Mouse (Mus musculus) retina, postnatal 7 days (tissue): ENCODE data around the gene Prpsap1.
"Not testable (repeated sequence)": the region's sequence is repeated elsewhere in the genome, so short reads cannot be mapped to it uniquely, and the experiment has no call there.

Source experiments
- DNase-seq: peaks from one replicate; pipeline ENCODE4 v3.0.0-alpha.2; 2012; ENCODE audit warnings: low read depth, low spot score

The Prpsap1 gene

DNA sequence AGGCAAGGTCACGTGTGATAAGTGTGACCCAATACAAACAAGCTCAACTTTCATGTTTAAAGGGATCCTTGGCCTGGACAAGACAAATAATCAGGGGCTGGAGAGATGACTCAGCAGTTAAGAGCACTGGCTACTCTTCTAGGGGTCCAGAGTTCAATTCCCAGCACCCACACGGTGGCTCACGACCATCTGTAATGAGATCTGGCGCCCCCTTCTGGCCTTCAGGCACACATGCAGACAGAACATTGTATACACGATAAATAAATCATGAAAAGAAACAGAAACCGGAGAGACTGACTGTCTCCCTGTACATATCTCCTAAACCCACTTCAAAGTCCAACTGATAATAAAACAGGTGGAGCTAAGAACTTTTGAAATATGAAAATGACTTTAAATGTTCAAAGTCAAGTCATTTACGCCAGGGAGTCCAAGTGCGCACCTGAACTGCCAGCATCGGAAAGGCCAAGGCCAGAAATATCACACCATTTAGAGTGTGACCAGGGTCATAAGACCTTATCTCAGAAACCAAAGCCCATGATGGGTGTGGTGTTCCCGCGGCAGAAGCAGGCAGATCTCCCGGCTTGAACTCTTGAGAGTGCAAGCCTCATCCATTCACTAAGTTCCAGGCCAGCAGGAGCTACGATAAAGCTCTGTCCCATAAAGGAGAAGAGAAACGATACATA lies 5.2 kb downstream of the Prpsap1 start:
- no peak for DNase-seq

DNA sequence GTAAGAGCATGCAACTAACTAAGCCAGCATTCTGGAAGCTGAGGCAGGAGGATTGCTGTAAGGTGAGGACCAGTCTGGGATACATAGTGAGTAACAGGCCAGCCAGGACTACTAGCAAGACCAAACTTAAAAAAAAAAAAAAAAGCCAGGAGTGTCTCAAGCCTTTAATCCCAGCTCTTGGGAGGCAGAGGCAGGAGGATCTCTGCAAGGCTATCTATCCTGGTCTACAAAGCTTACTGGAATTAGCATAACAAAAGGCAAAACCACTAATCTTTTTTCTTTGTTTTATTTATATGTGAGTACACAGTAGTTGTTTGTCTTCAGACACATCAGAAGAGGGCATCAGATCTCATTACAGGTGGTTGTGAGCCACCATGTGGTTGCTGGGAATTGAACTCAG lies 5.8 kb downstream of the Prpsap1 start:
- DNase-seq, result no peak

DNA sequence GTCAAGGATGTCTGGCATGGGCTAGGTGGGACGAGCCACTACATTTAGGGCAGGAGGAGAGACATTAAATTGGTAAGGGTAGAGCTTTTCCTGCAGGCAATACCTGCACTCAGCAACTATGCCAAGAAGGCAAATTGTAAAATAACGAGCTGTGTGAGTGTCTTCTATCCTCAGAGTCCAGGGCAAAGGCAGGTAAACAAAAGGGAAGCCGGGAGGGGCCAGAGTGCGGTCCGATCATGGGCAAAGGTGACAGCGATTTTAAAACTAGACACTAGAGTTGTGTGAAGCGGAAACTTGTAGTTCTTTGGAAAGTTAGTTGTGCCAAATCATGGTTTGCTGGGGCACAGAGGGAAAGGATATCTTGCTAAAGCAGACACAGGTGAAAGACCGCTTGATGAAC lies 9.7 kb downstream of the Prpsap1 start:
- DNase-seq, result no peak

DNA sequence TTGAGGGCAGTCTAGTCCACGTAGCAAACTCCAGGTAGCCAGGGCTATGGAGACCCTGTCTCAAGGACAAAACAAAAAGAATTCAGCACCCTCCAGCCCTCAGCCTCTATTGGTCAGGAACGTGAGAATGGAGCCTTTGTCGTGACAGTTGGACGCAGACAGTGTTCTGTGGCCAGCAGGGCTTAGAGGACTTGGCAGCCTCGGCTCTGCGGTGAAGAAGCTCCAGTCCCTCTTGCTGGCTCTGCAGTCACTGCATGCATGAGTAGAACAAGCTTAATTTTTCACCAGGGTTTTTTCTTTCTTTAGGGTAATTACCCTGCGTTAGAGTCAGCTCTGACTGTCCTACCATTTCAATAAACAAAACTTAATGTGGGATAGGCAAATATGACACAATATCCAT lies 12.2 kb downstream of the Prpsap1 start:
- DNase-seq, result no peak

DNA sequence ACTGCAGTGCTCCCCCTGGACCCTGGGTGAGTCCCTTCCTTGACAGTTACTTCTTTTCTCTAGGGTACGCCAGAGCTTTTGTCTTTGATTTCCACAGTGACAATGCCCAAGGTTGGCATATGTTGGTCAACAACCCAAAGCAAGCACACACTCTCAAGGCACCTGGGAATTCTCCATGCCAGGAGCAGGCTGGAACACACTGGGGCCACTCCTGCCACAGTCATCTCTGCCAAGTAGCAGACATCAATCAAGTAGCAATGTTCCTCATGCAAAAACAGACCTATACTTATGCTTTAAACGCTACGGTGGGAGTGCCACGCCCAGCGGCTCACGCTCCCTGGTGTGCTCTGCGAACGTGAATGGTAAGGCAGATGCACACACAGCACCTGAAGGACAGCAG lies 13.0 kb downstream of the Prpsap1 start:
- DNase-seq, result no peak

DNA sequence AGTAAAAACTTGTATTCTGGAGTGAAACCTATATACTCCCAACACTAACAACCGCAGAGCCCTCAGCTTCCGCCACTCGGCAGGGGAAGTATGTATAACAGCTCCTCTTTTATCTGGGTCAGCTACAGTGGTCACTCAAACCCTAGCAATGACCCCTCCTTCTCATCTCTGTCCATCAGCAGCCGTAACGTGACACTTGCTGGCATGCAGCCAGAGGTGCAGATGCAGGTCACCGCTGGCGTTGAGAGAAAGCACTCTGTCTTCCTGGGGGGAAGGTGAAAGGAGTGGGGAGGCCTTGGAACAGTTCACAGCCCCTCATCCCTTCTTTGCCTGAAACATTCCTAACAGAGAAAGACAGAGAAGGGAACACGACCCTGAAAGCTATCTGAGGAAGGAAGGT lies 14.2 kb downstream of the Prpsap1 start:
- no peak for DNase-seq

DNA sequence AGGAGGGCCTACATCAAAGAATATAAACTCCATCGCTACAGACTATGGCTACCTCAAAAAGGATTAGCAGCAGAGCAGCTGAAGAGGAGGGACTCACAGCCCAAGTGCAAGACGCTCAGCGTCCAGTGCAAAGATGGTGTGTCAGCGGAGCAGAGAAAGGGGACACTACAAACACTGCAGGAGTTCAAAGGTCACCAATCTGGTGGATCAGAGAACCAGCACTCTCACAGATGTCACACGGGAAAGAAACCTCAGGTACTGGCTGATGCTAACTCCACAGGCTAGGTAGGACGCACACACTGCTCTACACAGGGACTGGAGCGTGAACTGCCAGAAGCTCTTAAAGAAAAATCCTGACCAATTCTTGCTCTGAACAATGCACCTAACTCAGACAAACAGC lies 15.0 kb downstream of the Prpsap1 start:
- no peak for DNase-seq

DNA sequence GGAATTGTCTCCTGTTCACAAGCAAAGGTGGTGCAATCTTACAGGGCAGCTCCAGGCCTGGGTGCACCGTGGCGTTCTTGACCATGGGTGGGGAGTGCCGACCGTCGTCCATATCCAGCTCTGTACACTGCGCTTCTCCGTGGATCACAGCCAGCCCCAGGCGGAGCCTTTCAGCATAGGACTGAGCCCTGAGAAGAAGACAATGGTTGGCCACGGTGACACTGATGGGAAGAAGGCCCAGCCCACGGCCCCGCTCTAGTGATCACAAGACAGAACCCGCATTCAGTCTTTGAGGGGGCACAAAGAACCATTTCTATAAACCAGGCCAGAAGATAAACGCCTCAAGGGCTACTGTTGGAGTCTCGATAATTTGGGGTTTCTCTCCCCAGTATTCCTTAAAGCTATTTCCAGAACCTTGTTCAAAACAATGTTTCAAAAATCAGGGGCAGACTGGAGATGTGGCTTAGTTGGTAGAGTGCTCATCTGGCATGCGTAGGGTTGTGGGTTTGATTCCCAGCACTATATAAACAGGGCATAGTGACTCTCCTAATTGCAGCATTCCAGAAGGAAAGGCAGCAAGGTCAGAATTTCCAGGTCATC lies 16.7 kb downstream of the Prpsap1 start:
- no peak for DNase-seq

DNA sequence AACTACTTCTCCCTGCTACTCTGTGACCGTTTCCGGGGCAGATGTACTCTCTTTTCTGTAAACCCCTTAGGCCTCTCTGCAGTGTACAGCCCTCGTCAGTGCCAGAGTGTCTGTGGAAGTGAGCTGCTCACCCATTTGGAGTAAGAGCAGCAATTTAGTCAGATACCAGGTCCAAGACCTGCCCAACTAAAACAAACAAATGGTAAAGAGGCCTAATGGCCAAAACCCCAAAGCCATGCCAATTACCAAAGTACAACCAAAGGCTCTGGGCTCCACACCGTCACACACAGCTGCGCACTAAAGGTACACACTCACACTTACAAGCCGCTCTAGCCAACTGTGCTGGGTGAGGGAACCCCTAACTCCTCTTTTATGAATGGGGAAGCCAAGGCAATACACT lies 17.3 kb downstream of the Prpsap1 start:
- DNase-seq, result no peak

DNA sequence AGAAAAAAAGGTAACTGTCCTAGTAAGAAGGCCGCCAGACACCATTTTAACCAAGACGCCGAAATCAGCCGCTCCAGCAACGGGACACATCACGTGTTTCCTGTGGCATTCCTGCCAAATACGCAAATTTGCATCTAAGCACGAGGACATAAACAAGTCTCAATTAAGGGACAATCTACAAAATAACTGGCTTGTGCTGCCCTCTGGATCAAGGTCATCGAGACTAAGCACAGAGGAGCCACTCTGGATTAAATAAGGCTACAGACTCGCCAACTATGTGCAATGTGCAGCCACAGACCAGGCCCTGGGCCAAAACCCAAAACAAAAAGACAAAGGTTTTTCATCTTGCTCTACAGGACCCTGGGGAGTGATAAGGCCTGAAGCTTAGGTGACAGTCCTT lies 18.0 kb downstream of the Prpsap1 start:
- DNase-seq, result no peak

DNA sequence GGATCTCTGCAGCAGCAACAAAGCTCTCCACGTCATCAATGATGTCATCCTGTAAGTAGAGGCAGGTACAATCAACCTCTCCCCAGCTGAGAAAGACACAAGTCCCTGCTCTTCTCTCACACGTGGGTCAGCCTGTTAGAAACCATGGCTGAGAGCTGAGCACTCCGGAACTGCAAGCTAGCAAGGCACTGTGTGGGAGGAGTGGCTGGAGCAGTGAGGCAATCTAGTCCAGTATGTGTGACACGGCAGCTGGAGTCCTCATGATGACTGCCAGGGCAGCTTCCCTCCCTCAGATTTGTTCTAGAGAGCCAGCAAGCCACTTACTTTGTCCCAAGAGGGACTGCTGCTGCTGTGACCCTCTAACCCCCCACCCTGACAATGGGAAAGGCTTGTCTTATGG lies 21.7 kb downstream of the Prpsap1 start:
- no peak for DNase-seq

DNA sequence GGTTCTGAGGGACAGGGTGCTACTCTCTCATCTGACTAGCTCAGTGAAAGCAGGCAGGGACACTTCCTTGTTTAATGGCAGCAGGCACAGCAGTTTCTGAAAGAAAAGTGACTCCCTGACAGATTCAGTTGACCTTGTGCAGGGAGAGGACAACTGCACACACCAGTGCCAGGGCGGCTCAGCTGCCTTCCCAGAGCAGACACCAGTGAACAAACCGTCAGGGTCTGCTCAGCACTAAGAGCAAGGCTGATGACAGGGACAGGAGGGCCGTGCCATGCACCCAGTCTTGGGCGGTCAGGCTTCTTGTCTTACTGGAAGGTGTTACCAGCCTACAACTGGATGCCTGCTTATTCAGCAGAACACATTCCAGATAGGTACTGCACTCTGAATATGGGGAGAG lies 23.1 kb downstream of the Prpsap1 start:
- no peak for DNase-seq

DNA sequence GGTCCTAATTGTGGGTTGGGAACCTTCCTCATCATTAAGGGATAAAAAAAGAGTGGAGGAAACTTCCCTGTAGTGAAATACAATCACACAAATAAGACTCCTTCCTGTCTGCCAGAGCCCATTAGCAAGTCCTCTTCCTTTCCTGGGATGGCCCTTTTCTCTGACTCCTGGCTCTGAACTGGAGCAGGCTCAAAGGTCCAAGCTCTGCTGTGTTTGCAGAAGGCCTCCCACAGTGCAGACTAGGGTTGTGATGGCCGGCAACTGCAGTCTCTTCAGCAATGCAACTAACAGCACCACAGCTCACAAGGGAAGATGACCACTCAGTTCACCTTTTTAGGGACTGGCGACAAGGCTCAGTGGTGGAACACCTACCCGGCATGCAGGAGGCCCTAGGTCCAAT lies 23.8 kb downstream of the Prpsap1 start:
- DNase-seq, result no peak

DNA sequence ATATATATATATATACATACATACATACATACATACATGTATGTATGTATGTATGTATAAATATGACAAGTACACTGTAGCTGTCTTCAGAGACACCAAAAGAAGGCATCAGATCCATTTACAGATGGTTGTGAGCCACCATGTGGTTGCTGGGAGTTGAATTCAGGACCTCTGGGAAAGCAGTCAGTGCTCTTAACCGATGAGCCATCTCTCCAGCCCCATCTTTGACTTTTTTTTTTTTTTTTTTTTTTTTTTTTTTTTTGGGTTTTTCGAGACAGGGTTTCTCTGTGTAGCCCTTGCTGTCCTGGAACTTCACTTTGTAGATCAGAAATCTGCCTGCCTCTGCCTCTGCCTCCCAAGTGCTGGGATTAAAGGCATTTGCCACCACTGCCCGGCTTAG lies 25.7 kb downstream of the Prpsap1 start:
- not testable (repeated sequence) for DNase-seq

DNA sequence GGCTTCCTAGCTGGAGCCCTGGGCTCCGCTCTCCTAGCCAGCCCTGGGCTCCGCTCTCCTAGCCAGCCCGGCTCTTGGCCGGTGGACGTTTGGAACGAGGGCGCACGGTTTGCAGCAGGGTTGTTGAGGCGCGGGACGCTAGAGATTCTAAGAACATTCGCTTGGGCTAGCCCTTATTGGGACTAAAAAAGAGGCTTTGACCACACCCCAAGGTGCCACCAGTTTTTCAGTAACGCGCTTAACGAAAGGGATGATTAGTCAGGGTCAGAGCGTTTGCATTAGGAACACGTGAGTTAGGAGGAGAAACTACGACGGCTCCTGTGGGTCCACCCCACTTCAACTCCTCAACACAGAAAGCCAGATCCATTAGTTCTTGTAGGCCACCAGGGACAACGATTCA lies 27.9 kb downstream of the Prpsap1 start, which contains the start of gene Qrich2:
Gene Qrich2, minus strand, starts transcription at position 101 of the 400 bp plus-strand sequence.
- no peak for DNase-seq

DNA sequence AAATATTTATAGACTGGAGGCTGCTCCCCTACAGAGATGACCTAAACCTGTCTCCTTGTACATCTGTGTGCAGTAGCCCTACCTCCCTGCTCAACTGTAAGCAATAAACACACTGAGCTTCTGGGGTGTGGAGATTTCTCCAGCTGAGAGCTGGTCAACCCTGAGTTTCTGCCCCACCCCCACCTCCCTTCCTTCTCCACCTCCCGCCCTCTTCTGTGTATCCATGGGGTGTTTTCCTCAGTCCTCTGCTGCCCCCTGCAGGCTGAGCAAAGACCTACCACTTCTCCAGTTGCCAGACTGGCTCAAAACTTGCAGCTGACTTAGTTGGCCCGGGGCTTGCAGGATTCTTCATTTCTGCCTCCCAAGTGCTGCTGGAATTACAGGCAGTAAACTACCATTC lies 30.2 kb downstream of the Prpsap1 start:
- DNase-seq, result peak; percentile 80

DNA sequence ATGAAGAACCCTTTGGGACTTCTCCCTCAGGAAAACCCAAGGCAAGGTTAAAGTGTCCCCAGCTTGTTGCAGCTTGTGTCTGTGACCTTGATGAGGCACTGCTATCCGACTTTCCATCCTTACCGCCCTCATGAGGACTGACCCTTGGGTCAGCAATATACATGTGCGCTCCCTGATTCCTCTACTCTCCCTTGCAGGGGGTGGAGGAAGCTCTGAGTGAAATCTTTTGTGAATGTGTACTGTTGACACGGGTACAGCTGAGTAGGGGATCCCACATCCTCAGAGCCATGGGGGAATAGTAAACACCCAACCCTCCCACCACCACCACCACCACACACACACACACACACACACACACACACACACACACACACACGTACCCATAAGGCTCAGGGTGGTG lies 30.7 kb downstream of the Prpsap1 start:
- no peak for DNase-seq

DNA sequence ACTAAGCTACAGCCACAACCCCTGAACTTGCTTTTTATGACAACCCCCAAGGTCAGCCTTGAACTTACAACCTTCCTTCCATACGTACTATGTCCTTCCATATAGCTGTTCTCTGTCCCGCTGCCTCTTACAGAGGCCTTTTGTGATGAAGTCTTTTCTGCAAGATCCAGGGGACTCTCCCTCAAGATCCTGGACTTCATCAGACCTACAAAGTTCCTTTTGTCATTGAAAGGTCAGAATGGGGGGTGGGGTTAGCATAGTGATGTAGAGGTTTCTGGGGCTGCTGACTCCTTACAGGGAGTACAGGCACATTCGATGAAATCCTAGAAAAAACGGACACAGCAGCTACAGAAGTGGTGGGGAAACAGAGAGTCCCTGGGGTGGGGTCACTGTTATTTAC lies 34.2 kb downstream of the Prpsap1 start:
- no peak for DNase-seq

DNA sequence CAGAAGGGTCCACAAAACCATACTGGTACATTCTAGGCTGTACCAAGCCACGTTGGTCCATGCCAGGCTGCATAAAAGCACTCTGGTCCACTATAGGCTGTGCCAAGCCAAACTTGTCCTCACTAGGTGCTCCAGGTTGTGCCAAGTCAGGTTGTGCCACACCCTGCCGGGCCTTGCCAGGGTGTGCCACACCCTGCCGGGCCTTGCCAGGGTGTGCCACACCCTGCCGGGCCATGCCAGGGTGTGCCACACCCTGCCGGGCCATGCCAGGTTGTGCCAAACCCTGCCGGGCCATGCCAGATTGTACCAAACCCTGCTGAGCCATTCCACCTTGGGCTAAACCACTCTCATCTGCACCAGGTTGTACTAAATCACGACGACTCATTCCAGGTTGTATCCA lies 37.8 kb downstream of the Prpsap1 start:
- no peak for DNase-seq

DNA sequence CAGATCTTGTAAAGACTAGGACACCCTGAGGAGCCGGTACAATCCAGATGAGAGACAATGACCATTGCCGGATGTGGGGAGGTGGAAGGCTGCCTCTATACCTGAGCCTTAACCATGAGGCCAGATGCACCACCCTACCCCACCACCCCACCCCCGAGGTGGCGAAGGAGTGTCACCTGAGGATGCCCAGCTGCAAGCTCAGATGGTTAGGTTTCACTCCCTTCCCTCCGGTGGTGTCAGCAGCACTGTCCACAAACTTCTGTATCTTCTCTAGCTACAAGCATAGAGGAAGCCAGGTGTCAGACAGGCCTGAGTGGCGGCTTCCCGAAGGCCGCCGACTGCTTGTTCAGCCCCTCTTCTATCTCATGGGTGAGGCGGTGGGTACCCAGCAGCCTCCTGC lies 40.1 kb downstream of the Prpsap1 start:
- no peak for DNase-seq

DNA sequence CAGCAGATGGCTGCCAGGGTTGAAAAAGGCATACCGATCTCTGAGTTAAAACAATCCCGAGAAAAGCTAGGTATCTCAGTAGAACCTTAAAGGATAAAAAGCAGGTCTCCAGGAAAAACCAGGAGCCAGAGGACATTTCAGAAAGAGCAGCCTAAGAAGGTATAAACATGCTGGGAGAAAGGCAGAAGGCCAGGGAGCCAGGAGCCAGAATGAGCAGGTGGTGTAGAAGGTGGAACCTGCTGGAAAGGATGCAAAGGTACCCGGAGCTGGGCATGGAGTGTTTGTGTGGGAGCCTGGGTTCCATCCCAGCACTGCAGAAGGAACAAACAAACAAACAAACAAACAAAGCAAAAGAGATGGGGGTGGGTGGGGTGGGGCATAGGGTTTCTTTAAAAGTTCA lies 44.7 kb downstream of the Prpsap1 start:
- no peak for DNase-seq

DNA sequence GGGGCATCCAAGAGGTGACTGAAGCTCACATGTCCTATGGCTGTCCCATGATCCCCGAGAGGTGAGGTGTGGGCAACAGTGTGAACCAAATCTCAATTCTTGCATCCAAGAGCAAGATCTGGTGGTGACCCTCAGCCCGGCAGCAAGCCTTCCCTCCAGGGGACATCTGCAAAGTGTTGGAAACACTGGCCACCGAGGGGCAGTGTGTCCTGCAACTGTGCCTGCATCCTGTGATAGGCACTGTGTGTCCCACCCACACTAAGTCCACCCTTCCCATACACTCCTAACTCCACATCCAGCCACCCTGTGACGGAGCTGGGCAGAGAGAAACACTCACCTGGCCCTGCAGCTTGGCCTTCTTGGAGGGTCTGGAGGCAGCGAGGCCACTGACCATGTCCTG lies 46.2 kb downstream of the Prpsap1 start:
- DNase-seq, result no peak

DNA sequence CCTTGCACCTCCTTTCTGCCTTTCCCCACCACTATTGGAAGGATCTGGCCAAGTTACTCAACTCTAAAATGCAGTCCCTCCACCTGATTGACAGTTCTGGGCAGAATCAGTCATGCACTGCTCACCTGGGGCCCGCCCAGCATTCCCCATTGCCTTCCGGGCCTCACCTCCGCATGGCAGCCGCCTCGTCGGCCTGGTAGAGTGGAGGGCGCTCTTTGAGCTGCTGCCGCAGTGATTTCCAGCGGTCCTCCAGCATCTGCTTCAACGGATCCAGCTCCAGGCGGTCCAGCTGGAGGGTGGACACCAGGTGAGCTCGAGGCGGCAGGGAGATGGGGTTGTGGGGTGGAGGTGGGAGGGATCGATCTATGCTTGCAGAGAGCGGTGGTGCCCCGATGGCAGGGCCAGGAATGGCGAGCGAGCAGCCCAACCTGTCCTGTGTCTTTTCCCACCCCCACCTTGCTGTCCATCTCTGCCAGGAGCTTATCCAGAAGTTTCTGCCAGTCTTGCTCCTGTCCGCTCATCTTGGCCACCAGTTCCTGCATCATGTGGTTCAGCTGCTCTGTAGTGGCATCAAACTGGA lies 47.6 kb downstream of the Prpsap1 start:
- no peak for DNase-seq
